Mouse (Mus musculus) olfactory bulb, adult 2 months (tissue): ENCODE measurements around the gene Ywhab.

Experiments used
- CTCF ChIP-seq: fragments of 200-500 bp; IDR thresholded peaks from 2 replicates; pipeline ENCODE4 v1.5.1; 2012; ENCODE audit warnings: low read depth, mild to moderate bottlenecking, low read length, moderate library complexity; ENCODE audit not compliant: insufficient read depth
- POLR2A ChIP-seq: fragments of 200-500 bp; IDR thresholded peaks from 2 replicates; pipeline ENCODE4 v1.6.1; 2012; ENCODE audit warnings: mild to moderate bottlenecking, low read depth, low read length, moderate library complexity; ENCODE audit not compliant: insufficient read depth

DNA sequence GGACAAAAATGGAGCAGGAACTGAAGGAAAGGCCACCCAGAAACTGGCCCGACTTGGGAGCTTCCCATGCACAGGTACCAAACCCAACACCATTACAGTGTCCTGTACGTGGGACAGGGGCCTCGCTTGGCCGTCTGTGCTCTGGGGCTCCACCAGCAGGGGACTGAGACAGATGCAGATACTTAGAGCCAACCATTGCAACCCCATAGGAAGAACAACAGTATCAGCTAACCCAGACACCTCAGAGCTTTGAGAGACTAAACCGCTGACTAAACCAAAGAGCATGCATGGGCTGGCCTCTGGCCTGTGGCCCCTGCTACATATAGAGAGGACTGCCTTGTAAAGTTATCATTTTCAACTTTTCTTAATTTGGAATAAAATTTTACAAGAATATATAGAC lies 9.7 kb downstream of the Ywhab start:
- no peak for TF ChIP-seq CTCF
- TF ChIP-seq POLR2A = no peak
